Mouse (Mus musculus) gonadal fat pad, adult 2 months (tissue): Measurements from ENCODE around the gene Chrne. TPM values are rescaled to one million over a fixed set of nuclear protein-coding genes. Genes with fewer than 3 reads are reported as not detected.
"Not testable (repeated sequence)": the region's sequence is repeated elsewhere in the genome, so short reads cannot be mapped to it uniquely, and the experiment has no call there.

ENCODE experiments used
- DNase-seq: peaks from one replicate; pipeline ENCODE4 v3.0.0-alpha.2; 2012; ENCODE audit warnings: low read depth
- polyA plus RNA-seq: library from polyadenylated mRNA; depleted of rRNA; stranded (reverse); fragments of >200 nt; gene quantifications from 2 replicates; pipeline ENCODE4 v1.2.3, GENCODE M21; 2012; rRNA removed

Gene Chrne
- polyA plus RNA-seq, 1 experiment: 0.57 TPM

- DNase-seq: peak; percentile 79
Observed at GRCm38 (mm10) chr11:70585457-70585856, 33.6 kb downstream of the Chrne start.

GRCm38 (mm10) chr11:70583775-70584174, 35.2 kb downstream of the Chrne start:
- no peak for DNase-seq

- DNase-seq: no peak
Observed at GRCm38 (mm10) chr11:70583022-70583714, 35.8 kb downstream of the Chrne start.

GRCm38 (mm10) chr11:70582196-70582595, 36.8 kb downstream of the Chrne start:
- no peak for DNase-seq

GRCm38 (mm10) chr11:70580921-70581320, 38.1 kb downstream of the Chrne start:
- no peak for DNase-seq

GRCm38 (mm10) chr11:70580358-70580720, 38.7 kb downstream of the Chrne start:
- DNase-seq: no peak

GRCm38 (mm10) chr11:70579710-70580357, 39.2 kb downstream of the Chrne start:
- no peak for DNase-seq

GRCm38 (mm10) chr11:70578962-70579361, 40.1 kb downstream of the Chrne start:
- no peak for DNase-seq

- no peak for DNase-seq
Observed at GRCm38 (mm10) chr11:70577201-70577600, 41.8 kb downstream of the Chrne start.

GRCm38 (mm10) chr11:70573872-70574271, 45.1 kb downstream of the Chrne start:
- no peak for DNase-seq

GRCm38 (mm10) chr11:70572348-70572902, 46.6 kb downstream of the Chrne start:
- no peak for DNase-seq

GRCm38 (mm10) chr11:70571641-70572040, 47.4 kb downstream of the Chrne start:
- DNase-seq: no peak

- DNase-seq: not testable (repeated sequence)
Observed at GRCm38 (mm10) chr11:70570614-70571013, 48.4 kb downstream of the Chrne start.

- no peak for DNase-seq
Observed at GRCm38 (mm10) chr11:70566586-70566985, 52.4 kb downstream of the Chrne start.

Other genes with a start within 250 kb of the Chrne start
- gene Pelp1, start 209.2 kb downstream of the Chrne start, polyA plus RNA-seq: 15.2 and 16.4 TPM in 2 replicates
- gene Arrb2, start 186.6 kb downstream of the Chrne start, polyA plus RNA-seq: 58.5 and 60.4 TPM in 2 replicates
- 19.4 and 21.9 TPM in 2 replicates for gene Med11, start 167.3 kb downstream of the Chrne start, polyA plus RNA-seq
- gene Zmynd15, start 159.8 kb downstream of the Chrne start, polyA plus RNA-seq: 3.3 and 4.8 TPM in 2 replicates
- 15.4 and 16.9 TPM in 2 replicates for gene Cxcl16, start 159.2 kb downstream of the Chrne start, polyA plus RNA-seq
- gene Tm4sf5, start 114.0 kb downstream of the Chrne start, polyA plus RNA-seq: 0.84 and 1.7 TPM in 2 replicates
- gene Vmo1, start 104.6 kb downstream of the Chrne start, polyA plus RNA-seq: 0.29 TPM in 1 of 2 replicates, not detected in the other
- 0.36 TPM in 1 of 2 replicates, not detected in the other for gene Gltpd2, start 100.0 kb downstream of the Chrne start, polyA plus RNA-seq
- 382 and 410 TPM in 2 replicates for gene Psmb6, start 93.8 kb downstream of the Chrne start, polyA plus RNA-seq
- gene Gm40193, start 86.3 kb downstream of the Chrne start, polyA plus RNA-seq: not detected in 2 replicates
- 27.0 and 28.1 TPM in 2 replicates for gene Pld2, start 79.2 kb downstream of the Chrne start, polyA plus RNA-seq
- gene Mink1, start 56.3 kb downstream of the Chrne start, polyA plus RNA-seq: 78.8 and 86.9 TPM in 2 replicates
- gene 4930544D05Rik, start 3.4 kb downstream of the Chrne start, polyA plus RNA-seq: 5.1 and 7.1 TPM in 2 replicates
- gene Gp1ba, start 19.9 kb upstream of the Chrne start, polyA plus RNA-seq: 0.08 and 0.29 TPM in 2 replicates
- gene Rnf167, start 28.0 kb upstream of the Chrne start, polyA plus RNA-seq: 93.2 and 93.4 TPM in 2 replicates
- gene Slc25a11, start 28.3 kb upstream of the Chrne start, polyA plus RNA-seq: 164 and 171 TPM in 2 replicates
- 614 and 704 TPM in 2 replicates for gene Pfn1, start 35.4 kb upstream of the Chrne start, polyA plus RNA-seq
- gene Eno3, start 38.0 kb upstream of the Chrne start, polyA plus RNA-seq: 21.6 and 21.9 TPM in 2 replicates
- 45.7 and 61.0 TPM in 2 replicates for gene Spag7, start 50.2 kb upstream of the Chrne start, polyA plus RNA-seq
- 17.7 and 29.9 TPM in 2 replicates for gene Camta2, start 68.9 kb upstream of the Chrne start, polyA plus RNA-seq
- 11.9 and 12.4 TPM in 2 replicates for gene Inca1, start 80.9 kb upstream of the Chrne start, polyA plus RNA-seq
- 98.2 and 102 TPM in 2 replicates for gene Kif1c, start 81.3 kb upstream of the Chrne start, polyA plus RNA-seq
- 2.9 and 3.7 TPM in 2 replicates for gene Zfp3, start 145.0 kb upstream of the Chrne start, polyA plus RNA-seq
- 0.65 and 0.92 TPM in 2 replicates for gene Scimp, start 193.4 kb upstream of the Chrne start, polyA plus RNA-seq
- gene Rabep1, start 225.6 kb upstream of the Chrne start, polyA plus RNA-seq: 4.4 and 5.1 TPM in 2 replicates